Mouse (Mus musculus): Measurements from ENCODE around the gene Ptprn2.

Ptprn2 gene

GRCm38 (mm10) chr12:116778095-116779090, 292.9 kb downstream of the Ptprn2 start:
- no peaks in the 10 kb centered on the region for H3K27me3 ChIP-seq (ENCODE audit: control insufficient read depth, insufficient read depth, low read length, poor library complexity, severe bottlenecking)
- no peak for DNase-seq (ENCODE audit: low read depth, low spot score)

GRCm38 (mm10) chr12:116780419-116780818, 294.9 kb downstream of the Ptprn2 start:
- Histone ChIP-seq H3K27me3 (ENCODE audit: control insufficient read depth, insufficient read depth, low read length, poor library complexity, severe bottlenecking) (no peaks in the 10 kb centered on the region), H3K36me3 (ENCODE audit: control insufficient read depth, insufficient read depth, low read length, poor library complexity, severe bottlenecking) (no peaks in the 10 kb centered on the region)
- DNase-seq (ENCODE audit: low read depth, low spot score), result no peak

More at GRCm38 (mm10) chr12:116778095-116779090, 292.9 kb downstream of the Ptprn2 start:
- no peaks in the 10 kb centered on the region for H3K36me3 ChIP-seq (ENCODE audit: control insufficient read depth, insufficient read depth, low read length, poor library complexity, severe bottlenecking)

GRCm38 (mm10) chr12:116785731-116786130, 300.2 kb downstream of the Ptprn2 start:
- Histone ChIP-seq H3K36me3 (ENCODE audit: control insufficient read depth, insufficient read depth, low read length, poor library complexity, severe bottlenecking) (no peaks in the 10 kb centered on the region), H3K27me3 (ENCODE audit: control insufficient read depth, insufficient read depth, low read length, poor library complexity, severe bottlenecking) (no peaks in the 10 kb centered on the region)
- no peak for DNase-seq (ENCODE audit: low read depth, low spot score)

GRCm38 (mm10) chr12:116788346-116788745, 302.8 kb downstream of the Ptprn2 start:
- Histone ChIP-seq H3K27me3 (ENCODE audit: control insufficient read depth, insufficient read depth, low read length, poor library complexity, severe bottlenecking) (no peaks in the 10 kb centered on the region), H3K36me3 (ENCODE audit: control insufficient read depth, insufficient read depth, low read length, poor library complexity, severe bottlenecking) (no peaks in the 10 kb centered on the region)
- DNase-seq (ENCODE audit: low read depth, low spot score), result no peak

GRCm38 (mm10) chr12:116803331-116803730, 317.8 kb downstream of the Ptprn2 start:
- DNase-seq (ENCODE audit: low read depth, low spot score), result no peak
- H3K27me3 ChIP-seq (ENCODE audit: control insufficient read depth, insufficient read depth, low read length, poor library complexity, severe bottlenecking), result no peaks in the 10 kb centered on the region
- no peaks in the 10 kb centered on the region for H3K36me3 ChIP-seq (ENCODE audit: control insufficient read depth, insufficient read depth, low read length, poor library complexity, severe bottlenecking)

GRCm38 (mm10) chr12:116804712-116805111, 319.2 kb downstream of the Ptprn2 start:
- H3K27me3 ChIP-seq (ENCODE audit: control insufficient read depth, insufficient read depth, low read length, poor library complexity, severe bottlenecking), result no peaks in the 10 kb centered on the region
- no peak for DNase-seq (ENCODE audit: low read depth, low spot score)
- H3K36me3 ChIP-seq (ENCODE audit: control insufficient read depth, insufficient read depth, low read length, poor library complexity, severe bottlenecking), result no peaks in the 10 kb centered on the region

- no peak for DNase-seq (ENCODE audit: low read depth, low spot score)
- Histone ChIP-seq H3K36me3 (ENCODE audit: control insufficient read depth, insufficient read depth, low read length, poor library complexity, severe bottlenecking) (no peaks in the 10 kb centered on the region), H3K27me3 (ENCODE audit: control insufficient read depth, insufficient read depth, low read length, poor library complexity, severe bottlenecking) (no peaks in the 10 kb centered on the region)
Measured at GRCm38 (mm10) chr12:116805129-116805809, 319.7 kb downstream of the Ptprn2 start.

GRCm38 (mm10) chr12:116806089-116806488, 320.6 kb downstream of the Ptprn2 start:
- no peak for DNase-seq (ENCODE audit: low read depth, low spot score)
- no peaks in the 10 kb centered on the region for H3K36me3 ChIP-seq (ENCODE audit: control insufficient read depth, insufficient read depth, low read length, poor library complexity, severe bottlenecking)
- no peaks in the 10 kb centered on the region for H3K27me3 ChIP-seq (ENCODE audit: control insufficient read depth, insufficient read depth, low read length, poor library complexity, severe bottlenecking)

- Histone ChIP-seq H3K36me3 (ENCODE audit: control insufficient read depth, insufficient read depth, low read length, poor library complexity, severe bottlenecking) (no peaks in the 10 kb centered on the region), H3K27me3 (ENCODE audit: control insufficient read depth, insufficient read depth, low read length, poor library complexity, severe bottlenecking) (no peaks in the 10 kb centered on the region)
- no peak for DNase-seq (ENCODE audit: low read depth, low spot score)
Measured at GRCm38 (mm10) chr12:116813012-116813411, 327.5 kb downstream of the Ptprn2 start.

GRCm38 (mm10) chr12:116819836-116820235, 334.3 kb downstream of the Ptprn2 start:
- DNase-seq (ENCODE audit: low read depth, low spot score), result no peak
- no peaks in the 10 kb centered on the region for H3K27me3 ChIP-seq (ENCODE audit: control insufficient read depth, insufficient read depth, low read length, poor library complexity, severe bottlenecking)

GRCm38 (mm10) chr12:116823341-116823740, 337.8 kb downstream of the Ptprn2 start:
- Histone ChIP-seq H3K36me3 (ENCODE audit: control insufficient read depth, insufficient read depth, low read length, poor library complexity, severe bottlenecking) (no peaks in the 10 kb centered on the region), H3K27me3 (ENCODE audit: control insufficient read depth, insufficient read depth, low read length, poor library complexity, severe bottlenecking) (no peaks in the 10 kb centered on the region)
- DNase-seq (ENCODE audit: low read depth, low spot score), result no peak

More at GRCm38 (mm10) chr12:116819836-116820235, 334.3 kb downstream of the Ptprn2 start:
- no peaks in the 10 kb centered on the region for H3K36me3 ChIP-seq (ENCODE audit: control insufficient read depth, insufficient read depth, low read length, poor library complexity, severe bottlenecking)

GRCm38 (mm10) chr12:116827748-116828147, 342.2 kb downstream of the Ptprn2 start:
- no peaks in the 10 kb centered on the region for H3K27me3 ChIP-seq (ENCODE audit: control insufficient read depth, insufficient read depth, low read length, poor library complexity, severe bottlenecking)
- DNase-seq (ENCODE audit: low read depth, low spot score), result no peak
- no peaks in the 10 kb centered on the region for H3K36me3 ChIP-seq (ENCODE audit: control insufficient read depth, insufficient read depth, low read length, poor library complexity, severe bottlenecking)

GRCm38 (mm10) chr12:116838611-116839192, 353.2 kb downstream of the Ptprn2 start:
- Histone ChIP-seq H3K27me3 (ENCODE audit: control insufficient read depth, insufficient read depth, low read length, poor library complexity, severe bottlenecking) (no peaks in the 10 kb centered on the region), H3K36me3 (ENCODE audit: control insufficient read depth, insufficient read depth, low read length, poor library complexity, severe bottlenecking) (no peaks in the 10 kb centered on the region)
- DNase-seq (ENCODE audit: low read depth, low spot score), result no peak

- Histone ChIP-seq H3K27me3 (ENCODE audit: control insufficient read depth, insufficient read depth, low read length, poor library complexity, severe bottlenecking) (no peaks in the 10 kb centered on the region), H3K36me3 (ENCODE audit: control insufficient read depth, insufficient read depth, low read length, poor library complexity, severe bottlenecking) (no peaks in the 10 kb centered on the region)
- no peak for DNase-seq (ENCODE audit: low read depth, low spot score)
Measured at GRCm38 (mm10) chr12:116842723-116843272, 357.3 kb downstream of the Ptprn2 start.

All from splenic B cell, adult 2 months (primary cell).